Mouse (Mus musculus) small intestine, adult 2 months (tissue): ENCODE measurements around the gene Sike1. TPM values are rescaled to one million over a fixed set of nuclear protein-coding genes. Genes with fewer than 3 reads are reported as not detected.

Experiments used
- H3K27ac ChIP-seq: fragments of 200-500 bp; 2 replicates; pipeline ENCODE4 v1.5.1; 2012; ENCODE audit warnings: low read depth, low read length, control low read depth, inconsistent platforms; ENCODE audit not compliant: insufficient read depth
- H3K27me3 ChIP-seq: fragments of 200-500 bp; 2 replicates; pipeline ENCODE4 v1.6.1; 2012; ENCODE audit warnings: mild to moderate bottlenecking, moderate library complexity, low read length, inconsistent platforms; ENCODE audit not compliant: control insufficient read depth, insufficient read depth
- H3K36me3 ChIP-seq: fragments of 200-500 bp; 2 replicates; pipeline ENCODE4 v1.6.1; 2012; ENCODE audit warnings: mild to moderate bottlenecking, low read length, control low read depth, inconsistent platforms; ENCODE audit not compliant: control insufficient read depth, insufficient read depth
- H3K4me1 ChIP-seq: fragments of 200-500 bp; 2 replicates; pipeline ENCODE4 v1.6.1; 2012; ENCODE audit warnings: low read length, inconsistent platforms, mixed read lengths; ENCODE audit not compliant: control insufficient read depth, insufficient read depth, insufficient read length
- H3K4me3 ChIP-seq: fragments of 200-500 bp; 2 replicates; pipeline ENCODE4 v1.5.1; 2012; ENCODE audit warnings: low read depth, mild to moderate bottlenecking, control low read depth, inconsistent platforms, low read length, moderate library complexity
- CTCF ChIP-seq: fragments of 200-500 bp; IDR thresholded peaks from 2 replicates; pipeline ENCODE4 v1.5.1; 2012; ENCODE audit warnings: low read depth, mild to moderate bottlenecking, control low read depth, inconsistent platforms, low read length, moderate library complexity, mixed read lengths; ENCODE audit not compliant: insufficient replicate concordance, insufficient read length; ENCODE audit errors: extremely low read depth
- POLR2A ChIP-seq: fragments of 200-500 bp; IDR thresholded peaks from 2 replicates; pipeline ENCODE4 v1.6.1; 2012; ENCODE audit warnings: low read depth, mild to moderate bottlenecking, control low read depth, inconsistent platforms, low read length, moderate library complexity
- WGBS: fragments of 180-500 bp; shearing (Covaris S2); methylation state at CpG from one replicate; pipeline ENCODE4 v1.1.7; 2018; 5-methylcytosine and 5-hydroxymethylcytosine counted together
- polyA plus RNA-seq: library from polyadenylated mRNA; depleted of rRNA; stranded (reverse); fragments of >200 nt; gene quantifications from 2 replicates; pipeline ENCODE4 v1.2.3, GENCODE M21; 2012; rRNA removed

Gene Sike1
- polyA plus RNA-seq: 5.1 and 10.8 TPM in 2 replicates

DNA sequence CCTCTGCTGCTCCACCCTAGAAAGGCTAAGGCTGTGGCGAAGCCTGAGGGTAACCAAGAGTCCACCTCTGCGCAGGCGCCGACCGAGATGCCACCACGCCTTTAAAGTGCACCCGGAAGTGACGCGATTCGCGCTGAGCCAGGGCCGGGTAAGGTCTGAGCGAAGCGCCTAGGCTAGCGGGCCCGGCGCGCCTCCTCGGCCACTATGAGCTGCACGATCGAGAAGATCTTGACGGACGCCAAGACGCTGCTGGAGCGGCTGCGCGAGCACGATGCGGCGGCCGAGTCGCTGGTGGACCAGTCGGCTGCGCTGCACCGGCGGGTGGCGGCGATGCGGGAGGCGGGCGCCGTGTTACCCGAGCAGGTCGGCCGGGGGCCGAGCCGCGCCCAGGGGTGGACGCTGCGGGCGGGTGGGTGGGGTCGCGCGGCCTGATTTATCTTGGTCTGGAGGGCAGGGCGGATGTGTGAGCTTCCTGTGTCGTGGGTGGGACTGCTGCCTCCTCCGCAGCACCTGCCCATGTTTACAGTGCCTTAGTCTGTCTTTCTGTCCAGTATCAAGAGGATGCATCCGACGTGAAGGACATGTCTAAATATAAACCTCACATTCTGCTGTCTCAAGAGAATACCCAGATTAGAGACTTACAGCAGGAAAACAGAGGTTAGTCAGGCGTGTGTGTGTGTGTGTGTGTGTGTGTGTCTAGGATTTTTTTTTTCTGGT is at the start of gene Sike1:
TSS of gene Sike1 (plus strand) at position 104 of the 717 bp plus-strand sequence.
- H3K36me3 ChIP-seq: peaks cover 14% of the 10 kb centered on the region
- TF ChIP-seq POLR2A: peak; percentile 79
- no peak for TF ChIP-seq CTCF
- H3K27me3 ChIP-seq: no peaks in the 10 kb centered on the region
- H3K27ac ChIP-seq: peak within 1 kb of the TSS; percentile 97
- H3K4me3 ChIP-seq: peak within 1 kb of the TSS; percentile 91
- 1% methylated on average over 60 of the region's 60 CpGs for WGBS
- H3K4me1 ChIP-seq: peaks cover 3% of the 10 kb centered on the region; the same call in 1 of the 2 replicates

DNA sequence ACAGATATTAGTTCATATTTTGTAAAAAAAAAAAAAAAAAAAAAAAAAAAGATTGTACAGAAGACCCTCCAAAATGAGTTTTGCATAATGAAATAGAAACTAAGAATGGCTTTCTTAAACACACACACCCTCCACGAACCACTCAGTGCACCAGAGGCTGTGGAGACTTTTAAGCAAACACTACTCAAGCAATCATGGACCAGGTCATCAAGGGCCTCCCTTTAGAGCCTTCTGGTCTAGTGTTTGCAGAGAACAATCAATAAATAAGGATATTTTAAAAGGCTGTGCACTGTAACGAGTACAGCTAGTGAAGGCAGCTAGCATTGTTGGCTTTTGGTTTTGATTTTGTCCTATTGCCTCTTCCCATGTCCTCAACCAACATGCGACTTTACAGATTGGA is 49.2 kb upstream of the Sike1 start:
- Histone ChIP-seq H3K4me3 (no peak overlapping the region), H3K36me3 (no peaks in the 10 kb centered on the region), H3K4me1 (no peaks in the 10 kb centered on the region), H3K27ac (no peak overlapping the region), H3K27me3 (no peaks in the 10 kb centered on the region)
- TF ChIP-seq CTCF (no peak), POLR2A (no peak)
- 47% methylated on average over 3 of the region's 3 CpGs for WGBS

GRCm38 (mm10) chr3:102946861-102947260 is 48.6 kb upstream of the Sike1 start:
- WGBS: 20% methylated on average over 5 of the region's 5 CpGs
- TF ChIP-seq CTCF (no peak), POLR2A (no peak)
- no peaks in the 10 kb centered on the region for H3K4me1 ChIP-seq
- H3K27ac ChIP-seq: no peak overlapping the region
- H3K4me3 ChIP-seq: no peak overlapping the region
- no peaks in the 10 kb centered on the region for H3K27me3 ChIP-seq
- H3K36me3 ChIP-seq: no peaks in the 10 kb centered on the region

GRCm38 (mm10) chr3:102954476-102954875 is 41.0 kb upstream of the Sike1 start:
- H3K27ac ChIP-seq: no peak overlapping the region
- H3K4me3 ChIP-seq: no peak overlapping the region
- H3K4me1 ChIP-seq: no peaks in the 10 kb centered on the region
- no peaks in the 10 kb centered on the region for H3K27me3 ChIP-seq
- 88% methylated on average over 12 of the region's 12 CpGs for WGBS
- no peaks in the 10 kb centered on the region for H3K36me3 ChIP-seq
- no peak for TF ChIP-seq POLR2A
- TF ChIP-seq CTCF: no peak

DNA sequence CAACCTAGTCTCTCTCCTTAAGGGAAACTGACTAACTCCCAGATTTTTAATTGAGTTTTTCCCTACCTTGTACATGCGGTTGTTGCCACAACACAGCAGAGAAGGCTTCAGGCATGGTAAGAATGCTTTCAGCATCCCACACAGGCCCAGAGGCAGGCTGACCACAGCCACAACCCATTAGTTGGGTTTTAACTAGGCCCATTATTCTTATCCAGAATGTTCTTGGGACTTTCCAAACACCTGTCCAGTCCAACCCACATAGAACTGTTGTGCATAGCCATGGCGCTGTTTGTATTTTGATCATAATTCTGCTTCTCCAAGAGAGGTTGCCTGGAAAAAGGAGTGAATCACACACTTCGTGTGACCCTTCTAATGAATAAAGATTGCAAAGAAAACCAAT is 40.4 kb upstream of the Sike1 start:
- Histone ChIP-seq H3K4me1 (no peaks in the 10 kb centered on the region), H3K4me3 (no peak overlapping the region), H3K27ac (no peak overlapping the region), H3K36me3 (no peaks in the 10 kb centered on the region), H3K27me3 (no peaks in the 10 kb centered on the region)
- WGBS: 88% methylated on average over 3 of the region's 3 CpGs
- TF ChIP-seq CTCF (no peak), POLR2A (no peak)

DNA sequence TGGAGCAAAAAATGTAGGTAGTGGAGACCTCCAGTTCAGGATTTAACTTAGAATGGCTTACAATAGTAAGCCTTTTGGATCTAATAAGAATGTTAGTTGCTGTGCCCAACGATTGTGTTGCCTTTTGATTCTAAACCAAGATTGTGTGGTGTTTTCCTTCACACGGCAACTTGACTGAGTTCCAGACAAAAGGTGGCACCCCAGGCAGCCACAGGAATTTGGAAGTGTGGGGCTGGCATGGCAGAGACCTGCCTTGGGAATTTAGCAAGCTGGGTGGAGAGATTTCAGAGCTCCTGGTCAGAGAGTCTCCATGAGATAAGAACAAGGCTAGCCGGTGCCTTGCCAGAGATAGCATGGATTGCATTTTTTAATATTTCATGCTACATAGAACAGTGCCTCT is 39.9 kb upstream of the Sike1 start:
- Histone ChIP-seq H3K4me1 (no peaks in the 10 kb centered on the region), H3K27ac (no peak overlapping the region), H3K27me3 (no peaks in the 10 kb centered on the region), H3K36me3 (no peaks in the 10 kb centered on the region), H3K4me3 (no peak overlapping the region)
- TF ChIP-seq POLR2A (no peak), CTCF (no peak)
- 50% methylated on average over 3 of the region's 3 CpGs for WGBS

DNA sequence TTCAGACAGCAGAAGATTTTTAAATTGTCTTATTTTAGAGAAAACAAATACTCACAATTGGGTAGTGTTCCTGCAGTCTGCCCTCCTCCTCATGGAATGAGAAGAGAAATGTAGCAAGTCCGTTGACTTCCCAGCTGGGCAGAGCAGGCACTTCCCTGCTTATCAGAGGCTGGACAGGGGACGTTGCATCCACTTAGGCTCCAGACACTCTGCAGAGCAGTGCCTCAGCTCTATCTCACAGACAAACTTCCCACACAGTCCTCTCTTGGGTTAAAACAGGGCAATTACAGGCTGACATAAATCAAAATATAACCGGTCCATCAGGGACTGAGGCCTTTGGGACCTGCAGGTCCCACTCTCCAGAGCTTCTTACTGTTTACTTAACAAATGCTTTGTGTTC is 31.5 kb upstream of the Sike1 start, which contains the start of gene Nr1h5:
TSS of gene Nr1h5 (minus strand) at position 101 of the 400 bp plus-strand sequence.
- Histone ChIP-seq H3K4me1 (peaks cover 8% of the 10 kb centered on the region; the same call in 1 of the 2 replicates), H3K27me3 (no peaks in the 10 kb centered on the region), H3K4me3 (no peak within 1 kb of the TSS), H3K36me3 (no peaks in the 10 kb centered on the region), H3K27ac (no peak within 1 kb of the TSS)
- TF ChIP-seq POLR2A (no peak), CTCF (no peak)
- 40% methylated on average over 3 of the region's 3 CpGs for WGBS

DNA sequence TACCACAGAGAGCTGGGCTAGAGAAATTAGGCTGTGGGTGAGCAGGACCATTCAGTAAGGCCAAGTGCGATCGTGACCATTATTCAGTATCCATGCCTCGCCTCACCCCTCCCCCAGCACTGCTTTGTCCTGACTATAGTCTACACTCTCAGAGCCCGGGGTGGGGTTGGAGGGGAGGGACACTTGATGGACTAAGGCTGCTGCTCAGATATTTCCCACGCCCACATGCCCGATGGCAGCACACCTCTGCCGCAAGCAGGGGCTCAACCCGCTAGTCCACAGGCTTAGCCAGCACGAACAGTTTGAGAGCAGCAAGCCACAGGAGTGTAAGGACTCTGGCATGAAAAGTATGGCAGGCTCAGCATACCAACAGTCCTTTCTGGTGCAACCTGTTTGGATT is 25.4 kb upstream of the Sike1 start:
- H3K4me1 ChIP-seq: peaks cover 12% of the 10 kb centered on the region
- H3K4me3 ChIP-seq: no peak overlapping the region
- TF ChIP-seq CTCF (no peak), POLR2A (no peak)
- no peaks in the 10 kb centered on the region for H3K27me3 ChIP-seq
- 55% methylated on average over 9 of the region's 9 CpGs for WGBS
- H3K27ac ChIP-seq: no peak overlapping the region
- H3K36me3 ChIP-seq: no peaks in the 10 kb centered on the region
